Mouse (Mus musculus) inflammation-experienced regulatory T-cells, adult 6 months (primary cell): ENCODE measurements around the gene Arhgap31. TPM values are rescaled to one million over a fixed set of nuclear protein-coding genes. Genes with fewer than 3 reads are reported as not detected.
A peak's percentile ranks its signal among the peaks of the same experiment; 100 is the strongest.
"Not testable (repeated sequence)": the region's sequence is repeated elsewhere in the genome, so short reads cannot be mapped to it uniquely, and the experiment has no call there.

Experiments
- ATAC-seq: one replicate; pipeline ENCODE4 v1.8.0; 2017
- polyA plus RNA-seq, 3 experiments: library from polyadenylated mRNA; unstranded; fragments of 100-300 nt; shearing (Covaris generic); gene quantifications; one replicate each; pipeline ENCODE4 v1.2.1; 2017

Arhgap31 gene
- polyA plus RNA-seq, 3 experiments from 2014 or later: 16.4 to 26.3 (median 23.6) TPM

DNA sequence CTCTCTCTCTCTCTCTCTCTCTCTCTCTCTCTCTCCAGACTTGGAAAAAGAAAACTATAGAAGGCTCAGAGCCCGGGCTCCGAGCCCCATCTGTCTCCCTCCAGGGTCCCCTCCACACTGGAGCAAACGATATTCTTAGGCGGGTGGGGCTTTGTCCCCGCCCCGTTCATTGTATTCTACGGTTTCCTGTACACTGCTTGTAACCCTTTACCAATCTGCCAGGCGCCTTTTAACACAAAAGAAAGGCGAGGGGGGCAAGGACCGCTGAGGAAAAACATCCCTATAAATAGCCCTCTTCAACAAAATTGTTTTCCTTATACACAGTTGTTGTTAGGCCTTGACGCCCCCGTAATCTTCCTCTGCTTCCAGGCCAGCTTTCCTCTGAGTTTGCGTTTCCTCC, 11.9 kb upstream of the Arhgap31 start:
- ATAC-seq: no peak

DNA sequence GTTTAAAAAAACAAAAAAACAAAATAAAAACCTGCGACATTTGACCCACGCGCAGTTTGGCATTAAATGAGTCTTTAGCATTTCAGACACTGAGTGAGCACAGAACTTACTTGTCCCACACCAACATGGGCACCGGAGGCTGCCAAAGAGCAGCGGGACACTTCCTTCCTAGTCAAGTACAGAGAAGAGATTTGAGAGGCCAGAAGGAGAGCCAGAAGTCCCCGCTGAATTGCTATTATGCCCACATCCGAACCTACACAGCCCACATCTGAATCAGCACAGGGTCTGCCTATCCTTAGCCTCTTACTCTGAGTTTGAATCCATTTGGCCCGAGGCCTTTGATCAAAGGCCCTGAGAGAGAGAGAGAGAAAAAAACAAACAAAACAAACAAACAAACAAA, 11.2 kb upstream of the Arhgap31 start:
- ATAC-seq: no peak

DNA sequence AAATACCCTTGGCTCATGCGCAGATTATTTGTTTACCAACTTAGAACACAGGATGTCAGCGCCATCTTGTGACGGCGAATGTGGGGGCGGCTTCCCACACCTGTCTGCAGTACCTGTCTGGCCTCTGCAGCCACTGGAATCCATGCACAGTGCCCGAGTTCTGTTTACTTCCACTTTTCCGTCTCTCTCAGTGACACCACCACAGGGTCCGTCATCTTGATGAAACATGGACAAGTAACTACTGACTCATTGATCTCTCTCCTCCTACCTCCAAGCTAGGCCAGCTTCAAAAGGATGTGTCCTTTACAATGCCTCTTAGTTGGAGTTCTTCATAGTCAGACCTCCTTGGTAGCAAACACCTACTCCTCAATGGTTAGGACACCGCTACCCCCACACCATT, 8.3 kb upstream of the Arhgap31 start:
- no peak for ATAC-seq

DNA sequence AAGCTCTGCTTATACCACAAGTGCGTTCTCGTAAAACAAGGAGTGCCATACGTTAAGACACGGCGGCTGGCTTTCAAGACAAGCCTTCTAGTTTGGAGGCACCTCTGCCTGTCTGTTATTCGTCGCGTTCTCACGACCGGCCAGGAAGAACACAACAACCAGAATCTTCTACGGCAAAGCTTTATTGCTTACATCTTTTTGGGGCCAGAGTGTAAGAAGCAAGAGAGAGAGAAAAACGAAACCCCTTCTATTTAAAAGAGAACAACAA, 1.1 kb upstream of the Arhgap31 start:
- not testable (repeated sequence) for ATAC-seq

DNA sequence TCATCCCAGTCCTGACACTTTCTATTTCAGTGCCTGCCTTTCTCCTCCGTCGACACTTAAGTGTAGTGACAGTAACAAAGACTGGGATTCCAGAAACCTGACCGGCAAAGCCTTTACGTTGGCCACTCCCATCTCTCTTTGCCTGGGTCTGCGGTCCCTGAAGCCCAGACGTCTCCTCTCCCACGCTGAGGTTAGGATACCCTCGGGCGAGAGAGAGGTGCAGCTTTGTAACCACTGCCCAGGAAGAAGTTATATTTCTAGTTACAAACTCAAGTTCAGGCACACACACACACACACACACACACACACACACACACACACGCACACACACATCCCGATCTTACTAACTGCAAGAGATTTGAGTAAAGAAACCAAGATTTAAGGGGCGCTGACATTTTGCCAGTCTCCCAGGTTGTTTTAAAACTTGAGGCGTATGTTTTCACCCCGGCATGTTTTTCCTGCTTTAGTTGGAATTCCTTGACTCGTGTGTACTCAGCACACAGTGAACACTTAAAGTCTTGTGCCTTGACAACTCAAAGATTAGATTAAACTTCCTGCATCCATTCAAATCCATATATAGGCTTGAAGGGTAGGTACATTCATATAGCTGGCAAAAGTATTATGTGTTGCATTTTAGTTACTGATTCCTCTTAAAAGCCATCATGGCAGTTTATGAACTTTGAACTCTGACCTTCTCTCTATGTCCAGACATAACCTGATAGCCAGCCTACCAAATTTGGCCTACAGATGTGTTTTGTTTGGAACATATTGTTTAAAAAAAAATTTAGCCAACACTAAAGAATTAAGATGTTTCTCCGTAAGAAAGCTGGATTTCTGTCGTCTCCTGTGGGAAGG, 557 bp upstream of the Arhgap31 start:
- ATAC-seq: peak; percentile 31

DNA sequence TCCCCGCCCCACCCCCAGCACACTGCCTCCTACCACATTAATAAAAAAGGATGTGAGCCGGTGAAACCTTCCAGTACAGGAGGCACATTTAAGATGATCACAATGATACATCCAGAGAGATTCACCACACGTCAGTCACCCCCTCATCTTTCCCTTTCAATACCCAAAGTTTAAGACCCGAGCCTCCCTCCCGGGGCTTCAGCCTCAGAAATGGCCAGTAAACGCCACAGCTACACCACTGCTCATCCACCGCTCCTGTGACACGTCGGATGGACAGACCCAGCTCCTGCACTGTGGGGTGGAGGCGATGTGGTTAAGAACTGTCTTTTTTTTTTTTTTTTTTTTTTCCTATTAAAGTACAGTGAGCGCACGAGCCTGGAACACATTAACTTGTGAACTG, 969 bp downstream of the Arhgap31 start:
- ATAC-seq: peak; percentile 37

DNA sequence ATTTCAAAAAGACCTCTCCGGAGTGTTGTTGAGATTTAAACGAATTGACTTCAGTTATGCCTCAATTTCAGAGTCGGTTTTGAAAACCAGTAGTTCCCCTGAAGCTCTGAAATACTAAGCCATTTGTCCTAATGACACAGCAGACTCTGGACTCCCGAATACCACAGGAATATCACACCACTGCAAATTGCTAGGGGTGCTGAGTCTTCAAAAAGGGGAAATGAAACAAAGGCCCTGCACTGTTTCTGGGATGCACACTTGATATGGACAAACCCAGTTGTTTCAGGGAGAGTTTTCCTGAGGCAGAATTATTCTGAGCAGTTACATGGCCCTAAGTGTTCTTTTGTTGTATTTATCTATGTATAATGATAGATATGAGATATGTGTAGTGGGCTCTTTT, 1.8 kb downstream of the Arhgap31 start:
- ATAC-seq: no peak

DNA sequence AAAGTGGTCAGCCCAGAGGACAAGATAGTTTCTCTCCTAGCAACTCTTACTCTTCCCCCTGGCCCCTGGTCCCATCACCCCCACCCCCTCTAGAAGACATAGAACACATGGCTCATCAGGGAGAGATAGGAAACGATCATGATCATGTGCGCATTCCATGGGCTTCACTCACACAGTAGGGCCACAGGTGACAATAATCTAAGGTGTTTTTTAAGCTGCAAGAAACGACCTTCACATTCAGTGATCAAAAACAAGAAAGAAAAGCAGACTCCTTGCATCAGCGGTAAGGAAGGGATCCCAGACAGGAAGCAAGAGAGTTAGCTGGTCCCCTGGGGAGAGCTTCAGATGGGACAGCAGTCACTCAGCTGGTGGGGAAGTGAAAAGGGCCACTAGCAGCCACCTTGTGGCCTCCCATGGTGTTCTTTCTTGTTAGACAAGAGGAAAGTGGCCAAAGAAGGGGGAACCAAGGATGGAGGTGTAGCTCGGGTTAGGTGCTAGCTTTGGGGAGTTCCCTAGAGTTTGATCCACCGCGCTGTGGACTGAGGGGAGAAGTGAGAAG, 4.0 kb downstream of the Arhgap31 start:
- no peak for ATAC-seq

DNA sequence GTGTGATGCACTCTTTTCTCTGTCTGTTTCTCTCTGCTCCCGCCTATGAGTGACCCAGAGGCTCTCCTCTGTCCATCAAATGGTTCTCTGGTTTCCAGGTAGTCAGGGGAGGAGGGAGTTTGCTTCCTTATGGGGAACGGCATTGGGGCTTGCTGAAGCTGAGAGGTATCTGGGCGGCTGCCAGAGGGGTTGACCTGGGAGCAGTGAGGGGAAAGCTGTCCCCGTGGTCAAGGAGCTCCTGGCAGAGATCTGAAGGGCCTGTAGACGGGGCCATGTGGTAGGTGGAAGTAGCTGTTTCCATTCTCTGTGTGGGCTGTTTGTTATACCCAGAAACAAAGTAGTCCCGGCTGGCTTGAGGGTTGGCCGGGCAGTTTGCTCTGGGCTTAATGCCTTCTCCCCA, 6.3 kb downstream of the Arhgap31 start:
- ATAC-seq: no peak

DNA sequence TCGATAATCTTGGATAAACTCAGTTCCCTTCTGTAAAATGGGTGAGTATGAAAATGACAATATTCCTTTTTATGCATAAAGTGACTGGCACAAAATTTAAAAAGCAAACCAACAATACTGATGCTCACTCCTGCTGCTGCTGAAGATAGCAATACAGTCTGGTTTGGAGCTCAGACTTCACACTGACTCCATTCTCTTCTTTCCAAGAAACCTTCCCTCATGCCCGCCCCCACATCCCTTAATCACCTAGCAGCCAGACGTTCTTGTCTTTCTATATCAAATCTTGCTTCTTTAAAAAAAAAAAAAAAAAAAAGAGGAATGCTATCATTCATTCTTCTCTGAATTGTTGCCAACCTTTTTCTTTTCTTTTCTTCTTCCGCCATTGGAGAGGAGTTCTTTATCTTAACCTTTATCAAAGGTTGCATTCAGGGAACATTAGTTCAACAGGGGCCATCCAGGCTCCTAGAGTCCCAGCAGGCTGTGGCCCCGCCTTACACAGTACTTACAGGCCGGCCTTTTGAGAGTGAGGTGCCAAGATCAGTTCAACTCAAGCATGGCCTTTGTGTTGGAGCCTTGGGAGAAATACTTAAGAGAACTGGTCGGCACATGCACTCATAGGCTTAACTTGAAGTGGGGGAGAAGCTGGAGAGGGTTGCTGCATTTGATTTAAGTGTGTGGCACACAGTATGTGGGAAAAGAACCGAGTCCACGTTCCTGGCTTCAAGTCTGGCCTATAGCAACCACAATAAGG, 7.4 kb downstream of the Arhgap31 start:
- no peak for ATAC-seq

DNA sequence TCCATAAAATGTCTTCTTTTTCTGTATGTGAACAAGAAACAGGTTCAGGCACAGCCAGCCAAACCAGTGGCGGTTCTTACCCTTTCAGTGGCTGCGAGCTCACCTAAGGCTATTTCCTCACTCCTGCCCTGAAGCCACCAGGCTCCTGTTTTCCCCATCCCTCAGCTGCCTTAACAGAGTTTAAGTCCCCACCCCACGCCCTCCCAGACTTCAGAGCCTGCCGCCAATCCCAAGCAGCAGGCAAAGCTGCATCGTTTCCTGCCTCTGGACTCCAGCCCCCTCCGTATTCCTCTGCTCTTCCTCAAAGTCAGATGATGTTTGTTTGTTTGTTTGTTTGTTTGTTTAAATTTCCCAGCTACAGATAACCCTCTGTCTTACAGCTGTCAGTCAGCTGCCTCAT, 9.6 kb downstream of the Arhgap31 start:
- no peak for ATAC-seq

DNA sequence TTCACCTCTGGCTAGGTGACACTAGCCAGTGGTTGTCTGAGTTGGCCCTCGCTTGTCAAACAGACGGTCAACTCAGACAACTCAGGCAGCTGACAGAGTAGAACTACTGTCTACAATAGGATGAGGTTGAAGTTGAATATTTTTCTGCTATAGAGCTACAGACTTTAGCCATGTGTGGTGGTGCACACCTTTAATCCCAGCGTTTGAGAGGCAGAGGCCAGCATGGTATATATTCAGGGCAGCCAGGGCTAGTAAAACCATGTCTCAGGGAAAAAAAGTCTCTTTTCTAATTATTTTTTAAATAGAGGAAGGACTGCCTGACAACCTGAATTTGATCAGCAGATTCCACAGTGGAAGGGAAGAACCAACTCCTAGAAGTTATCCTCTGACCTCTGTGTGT, 10.8 kb downstream of the Arhgap31 start:
- no peak for ATAC-seq

DNA sequence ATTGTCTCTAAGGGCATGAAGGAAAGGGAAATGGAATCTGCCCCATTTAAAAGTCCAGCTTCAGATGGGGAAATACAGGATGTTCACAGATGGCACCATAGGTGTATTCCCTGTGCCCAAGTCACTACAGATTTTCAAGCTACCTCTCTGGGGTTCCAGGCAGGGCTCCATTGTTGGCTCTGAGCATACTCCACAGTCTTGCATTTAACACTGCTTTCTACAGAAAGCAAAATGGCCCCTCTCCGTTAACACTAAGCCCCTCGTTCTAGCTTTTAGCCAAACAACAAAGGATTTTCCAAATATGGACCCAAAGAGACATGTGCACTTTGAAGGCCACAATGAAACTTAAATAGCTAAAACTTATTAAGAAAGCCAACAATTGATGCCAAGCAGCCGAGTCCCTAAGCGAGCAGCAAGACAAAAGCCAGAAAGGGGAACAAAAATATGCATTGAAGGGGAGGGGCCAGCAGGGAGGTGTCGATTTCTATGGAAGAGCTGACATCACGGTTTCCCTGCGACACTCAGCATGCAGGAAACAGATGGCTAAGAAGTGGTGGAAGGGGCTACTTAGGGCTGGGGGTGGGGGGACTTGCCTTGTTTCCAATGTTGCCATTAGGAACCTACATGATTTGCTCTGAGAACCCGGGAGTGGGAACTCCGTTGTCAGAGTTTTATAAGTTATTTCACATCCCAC, 11.4 kb downstream of the Arhgap31 start:
- ATAC-seq: no peak

DNA sequence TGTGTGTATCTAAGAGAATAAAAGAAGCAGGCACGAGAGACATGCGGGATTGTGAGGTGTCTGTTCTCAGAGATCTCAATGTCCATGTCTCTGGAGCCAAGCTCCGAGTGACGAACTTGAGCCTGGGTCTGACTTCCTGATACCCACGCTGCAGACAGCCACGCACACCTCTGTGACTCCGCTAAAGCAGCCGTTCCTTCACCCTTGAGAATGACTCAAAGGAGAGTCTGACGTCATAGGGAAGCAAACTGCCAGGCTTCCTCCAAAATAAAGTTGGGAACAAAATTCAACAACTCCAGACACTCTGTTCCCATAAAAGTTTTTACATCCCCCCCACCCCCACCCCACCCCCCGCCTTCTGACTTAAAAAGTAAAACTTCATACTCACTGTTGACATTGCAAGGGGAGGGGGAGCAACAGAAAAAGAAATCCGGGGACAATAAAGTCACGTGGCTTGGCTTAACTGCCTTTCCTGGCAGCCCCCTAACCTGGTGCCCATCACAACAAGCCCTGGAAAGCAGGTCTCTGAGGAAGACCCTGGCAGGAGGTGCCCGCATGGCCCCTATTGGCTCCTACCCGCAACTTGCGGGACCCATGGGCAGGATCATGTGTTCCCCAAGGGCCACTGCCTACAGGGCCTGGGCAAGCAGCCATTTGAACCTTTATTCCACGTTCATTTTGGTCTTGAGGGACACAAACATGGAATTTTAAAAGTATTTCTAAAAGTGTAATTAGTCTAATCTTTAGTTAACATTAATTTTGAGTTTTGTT, 12.5 kb downstream of the Arhgap31 start:
- no peak for ATAC-seq

DNA sequence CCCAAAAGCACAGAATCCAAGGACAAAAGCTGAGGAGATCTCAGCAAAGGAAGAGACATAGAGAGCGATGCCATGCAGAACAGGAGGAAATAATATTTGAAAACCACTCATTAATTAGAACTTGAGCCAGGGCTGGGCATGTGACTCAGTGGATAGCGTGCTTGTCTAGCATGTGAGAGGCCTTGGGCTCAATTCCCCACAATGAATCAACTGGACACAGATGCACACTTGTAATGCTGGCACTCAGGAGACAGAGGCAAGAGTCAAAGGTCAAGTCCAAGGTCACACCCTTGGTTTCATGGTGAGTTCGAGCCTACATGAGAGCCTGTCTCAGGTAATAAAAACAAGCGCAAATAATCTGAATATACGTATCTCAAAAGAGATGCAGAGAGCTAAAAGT, 15.5 kb downstream of the Arhgap31 start:
- ATAC-seq: no peak

DNA sequence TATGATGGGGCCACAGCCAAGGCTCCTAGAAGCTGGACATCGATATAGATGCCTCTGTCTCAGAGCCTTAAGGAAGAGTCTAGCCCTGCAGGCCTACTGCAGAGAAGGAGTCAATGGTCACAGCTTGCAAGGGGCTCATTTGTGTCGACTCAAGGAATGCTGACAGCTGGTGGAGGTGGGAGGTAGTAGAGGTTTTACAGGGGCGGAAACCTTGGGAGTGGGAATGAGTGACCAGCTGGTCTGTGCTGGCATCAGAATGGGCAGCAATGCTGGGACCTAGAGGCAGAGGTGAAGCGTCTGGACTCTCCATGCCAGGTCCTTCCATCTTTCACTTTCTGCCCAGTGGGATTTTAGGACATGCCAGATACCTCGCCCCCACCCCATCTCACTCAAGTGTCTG, 17.5 kb downstream of the Arhgap31 start:
- no peak for ATAC-seq

DNA sequence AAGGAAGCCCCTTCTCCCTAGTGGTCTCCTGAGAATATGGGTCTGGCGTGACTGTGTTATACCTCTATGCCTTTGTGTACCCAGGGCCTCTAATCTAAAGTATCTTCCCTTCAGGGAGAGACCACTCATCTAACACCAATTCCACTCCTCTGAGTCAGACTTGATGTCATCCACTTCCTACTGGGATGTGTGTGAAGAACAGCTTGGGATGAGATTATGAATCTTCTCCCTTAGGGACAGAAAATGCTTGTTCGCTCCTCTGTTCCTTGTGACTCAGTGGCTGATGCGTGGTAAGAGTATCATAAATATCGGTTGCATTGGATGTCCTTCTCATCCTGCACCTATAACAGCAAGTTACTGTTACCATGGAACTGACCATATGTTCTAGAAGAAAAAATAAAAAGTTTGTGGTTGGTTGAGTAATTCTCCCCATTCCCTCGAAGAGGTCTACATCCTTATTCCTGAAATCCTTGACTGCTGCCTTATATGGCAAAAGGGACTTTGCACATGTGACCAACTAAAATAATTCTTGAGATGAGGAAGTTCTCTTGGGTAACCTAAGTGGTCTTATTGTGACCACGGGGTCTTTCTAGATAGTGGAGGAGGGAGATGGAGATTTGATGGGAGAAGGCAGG, 18.1 kb downstream of the Arhgap31 start:
- no peak for ATAC-seq

DNA sequence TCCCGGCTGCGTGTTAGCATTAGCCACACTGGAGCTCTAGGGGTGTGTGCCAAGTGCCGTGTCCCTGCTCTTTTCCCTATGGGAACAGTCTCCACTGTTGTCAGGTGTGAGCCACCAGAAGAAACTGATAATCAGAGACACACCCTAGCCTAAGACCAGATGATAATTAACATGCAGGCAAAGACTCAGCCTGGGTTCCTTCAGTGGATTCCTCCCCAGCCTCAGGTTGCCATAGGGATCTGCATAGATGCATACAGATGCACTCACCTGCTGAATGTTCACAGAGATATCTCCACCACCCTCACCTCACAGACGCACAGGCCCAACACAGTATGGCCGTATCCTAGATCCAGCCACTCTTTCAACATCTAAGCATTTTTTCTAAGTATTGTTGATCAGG, 22.6 kb downstream of the Arhgap31 start:
- no peak for ATAC-seq

DNA sequence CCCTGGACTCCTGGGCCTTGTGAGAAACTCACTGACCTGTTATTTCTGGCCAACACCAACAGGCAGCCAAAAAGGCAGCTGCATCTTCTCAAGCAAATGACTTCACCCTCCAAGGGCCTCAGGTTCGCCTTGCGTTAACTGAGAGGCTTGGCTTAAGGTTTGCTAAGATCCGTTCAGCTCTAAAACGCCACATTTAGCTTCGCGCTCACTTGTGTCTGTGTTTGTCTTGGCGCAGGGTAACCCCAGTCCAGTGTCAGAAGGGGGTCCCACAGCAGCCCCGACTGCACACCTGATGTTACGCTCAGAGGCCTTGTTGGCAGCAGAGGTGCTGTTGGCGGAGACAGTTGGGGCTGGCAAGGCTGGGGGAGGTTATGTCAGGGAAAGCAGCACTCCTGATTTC, 23.3 kb downstream of the Arhgap31 start:
- ATAC-seq: no peak

DNA sequence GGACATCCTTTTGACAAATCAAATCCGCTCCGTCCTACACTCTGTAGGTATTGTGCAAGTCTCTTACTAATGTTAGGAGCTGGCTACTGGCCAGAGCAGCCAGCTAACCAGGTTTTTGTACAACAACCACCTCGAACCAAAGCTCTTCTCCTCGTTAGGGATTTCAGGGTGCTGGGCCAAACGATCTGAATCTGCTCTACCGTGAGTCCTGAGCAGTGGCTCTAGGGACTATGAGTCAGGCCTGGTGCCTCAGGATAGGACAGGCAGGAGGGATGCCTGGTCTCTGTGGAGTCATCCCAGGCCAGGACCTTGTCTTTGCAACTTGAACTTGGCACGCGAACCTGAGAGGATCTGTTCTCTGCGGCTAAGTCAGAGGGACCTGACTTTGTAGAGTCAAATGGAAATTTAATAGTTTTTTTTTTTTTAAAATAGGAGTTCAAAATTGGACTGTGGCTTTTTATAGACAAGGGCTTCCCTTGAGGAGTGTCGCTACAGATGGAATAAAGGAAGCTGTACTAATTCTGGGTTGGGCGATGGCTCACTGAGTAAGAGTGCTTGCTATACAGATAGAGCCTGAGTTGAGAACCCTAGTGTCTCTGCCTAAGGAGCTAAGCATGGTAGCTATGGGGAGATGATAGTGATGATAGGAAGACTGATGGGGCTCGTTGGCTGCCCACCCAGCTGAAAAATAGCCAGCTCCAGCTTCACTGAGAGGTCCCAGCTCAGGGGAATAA, 24.4 kb downstream of the Arhgap31 start:
- ATAC-seq: no peak

DNA sequence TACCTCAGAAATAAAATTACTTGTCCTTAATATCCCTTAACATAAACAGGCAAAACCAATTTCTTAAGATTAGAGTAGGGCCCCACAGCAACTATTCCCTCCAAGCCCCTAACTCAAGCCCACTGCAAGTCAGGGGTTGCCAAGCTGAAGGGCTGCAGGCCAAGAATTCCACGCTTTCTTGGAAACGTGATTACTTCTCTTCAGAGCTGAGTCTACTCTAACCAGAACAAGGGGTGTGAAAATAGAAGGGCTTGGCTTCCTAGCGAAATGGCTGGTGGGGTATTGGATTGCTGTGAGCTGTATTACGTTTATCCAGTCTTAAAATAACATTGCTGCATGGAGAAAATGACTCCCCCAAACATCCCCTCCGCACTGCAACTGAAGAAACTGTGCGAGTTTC, 25.4 kb downstream of the Arhgap31 start:
- ATAC-seq: no peak

DNA sequence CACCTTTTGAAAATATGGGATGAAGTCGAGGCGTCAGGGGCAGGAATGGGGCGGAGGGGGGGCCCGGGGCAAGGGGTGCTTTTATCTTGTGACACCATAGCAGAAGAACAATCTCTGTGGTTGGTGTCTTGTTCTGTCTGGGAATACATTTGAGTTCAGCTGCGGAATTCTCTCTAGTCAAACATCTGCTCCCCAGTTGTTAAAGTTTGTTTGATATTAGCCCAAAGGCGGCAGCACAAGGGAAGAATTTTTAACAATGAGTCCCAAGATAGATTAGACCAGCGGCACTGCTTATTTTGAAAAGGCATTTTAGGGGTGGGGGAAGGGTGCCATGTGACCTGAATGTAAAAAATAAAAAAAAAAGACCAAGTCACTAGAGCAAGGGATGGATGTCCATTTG, 30.0 kb downstream of the Arhgap31 start:
- ATAC-seq: no peak
